Mouse (Mus musculus): ENCODE results near the gene Slc25a24. TPM values are rescaled to one million over a fixed set of nuclear protein-coding genes. Genes with fewer than 3 reads are reported as not detected.

The Slc25a24 gene
- polyA plus RNA-seq, 1 experiment from 2014 or later, result 25.9 TPM

DNA sequence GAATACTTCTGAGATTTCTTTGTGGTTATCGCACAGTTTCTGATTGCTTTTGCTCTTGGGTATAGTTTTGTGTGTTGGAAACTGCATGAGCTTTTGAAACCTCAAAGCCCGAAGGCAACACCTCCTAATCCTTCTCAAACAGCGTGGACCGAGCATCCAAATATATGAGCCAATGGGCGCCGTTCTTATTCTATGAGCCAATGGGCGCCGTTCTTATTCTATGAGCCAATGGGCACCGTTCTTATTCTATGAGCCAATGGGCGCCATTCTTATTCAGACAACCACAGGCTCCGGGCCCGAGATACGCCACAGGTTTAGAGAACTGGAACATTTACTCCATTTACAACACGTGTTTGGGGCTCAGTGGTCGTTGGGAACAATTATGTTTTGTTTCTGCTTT is 11.1 kb downstream of the Slc25a24 start:
- Histone ChIP-seq H3K4me1 (replicated peaks) (no peaks in the 10 kb centered on the region), H3K27ac (no peak overlapping the region), H3K36me3 (peaks cover 29% of the 10 kb centered on the region), H3K4me3 (no peak overlapping the region), H3K27me3 (ENCODE audit: insufficient read depth, poor library complexity, severe bottlenecking) (no peaks in the 10 kb centered on the region), H3K9me3 (peaks cover 9% of the 10 kb centered on the region; the same call in 1 of the 2 replicates)
- DNase-seq (ENCODE audit: low spot score), result no peak
- 94% methylated on average over 15 of the region's 15 CpGs for WGBS

DNA sequence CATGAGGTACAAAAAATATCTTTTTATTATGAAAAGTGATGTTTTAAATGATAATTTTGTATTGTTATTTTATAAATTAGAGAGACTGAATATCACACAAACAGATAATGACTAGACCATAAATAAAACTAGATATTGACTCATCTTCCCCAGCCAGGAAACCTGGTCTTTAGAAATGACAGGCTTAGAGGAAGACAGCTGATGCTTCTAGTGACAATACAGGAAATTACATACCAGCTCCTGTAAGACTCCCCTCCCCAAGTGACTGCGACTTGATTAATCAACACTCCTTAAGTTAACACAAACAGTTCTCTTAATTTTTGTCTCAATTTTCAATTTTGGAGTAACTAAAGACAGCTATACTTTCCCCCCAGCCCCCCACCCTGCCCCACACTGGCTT is 12.4 kb downstream of the Slc25a24 start:
- no peak for DNase-seq (ENCODE audit: low spot score)
- Histone ChIP-seq H3K27me3 (ENCODE audit: insufficient read depth, poor library complexity, severe bottlenecking) (no peaks in the 10 kb centered on the region), H3K9me3 (peaks cover 9% of the 10 kb centered on the region; the same call in 1 of the 2 replicates), H3K4me3 (no peak overlapping the region), H3K36me3 (peaks cover 29% of the 10 kb centered on the region), H3K4me1 (replicated peaks) (no peaks in the 10 kb centered on the region), H3K27ac (no peak overlapping the region)
- WGBS, result 89% methylated on average over 1 of the region's 1 CpGs

DNA sequence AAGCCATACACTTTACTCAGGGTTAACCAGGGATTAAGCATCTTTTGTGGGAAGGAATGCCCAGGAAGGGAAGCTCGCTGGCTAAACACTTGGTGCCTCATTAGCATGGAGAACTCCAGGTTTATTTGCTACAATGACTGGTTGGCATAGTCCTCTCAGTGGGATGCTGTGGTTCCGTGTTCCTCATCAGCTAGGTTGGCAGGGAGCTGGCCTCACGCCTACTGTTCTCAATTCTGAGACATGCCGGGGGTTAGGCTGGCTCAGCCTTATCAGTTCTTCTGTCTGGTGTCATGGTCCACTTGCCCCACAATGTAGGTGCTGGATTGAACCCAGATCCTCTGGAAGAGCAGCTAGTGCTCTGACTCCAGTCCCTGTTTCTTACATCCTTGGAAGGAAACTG is 29.6 kb downstream of the Slc25a24 start:
- Histone ChIP-seq H3K36me3 (0 out of 2 replicates have a peak, but pooled peaks cover 4% of the 10 kb centered on the region), H3K9me3 (no peaks in the 10 kb centered on the region), H3K4me3 (no peak overlapping the region), H3K27ac (no peak overlapping the region), H3K27me3 (ENCODE audit: insufficient read depth, poor library complexity, severe bottlenecking) (no peaks in the 10 kb centered on the region), H3K4me1 (replicated peaks) (no peaks in the 10 kb centered on the region)
- DNase-seq (ENCODE audit: low spot score), result no peak
- 85% methylated on average over 4 of the region's 4 CpGs for WGBS

DNA sequence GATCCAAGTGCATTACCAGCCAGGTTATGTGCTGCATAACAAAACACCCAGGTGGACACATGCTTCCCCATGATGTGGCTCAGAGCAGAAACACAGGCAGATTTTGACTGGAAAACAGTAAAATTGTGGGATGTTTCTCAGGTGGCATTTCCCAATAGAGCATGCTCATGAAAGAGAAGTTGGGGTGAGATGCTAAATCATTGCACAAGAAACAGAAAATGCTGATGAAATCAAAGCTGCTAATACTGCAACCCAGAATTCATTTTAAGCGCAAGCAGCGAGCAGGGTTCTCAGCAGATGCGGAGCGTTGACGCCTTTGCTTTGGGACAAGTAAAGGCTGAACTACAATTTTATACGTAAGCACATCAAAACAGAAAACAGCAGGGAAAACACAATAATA is 30.5 kb downstream of the Slc25a24 start:
- 0 out of 2 replicates have a peak, but pooled peaks cover 4% of the 10 kb centered on the region for H3K36me3 ChIP-seq
- no peaks in the 10 kb centered on the region for H3K27me3 ChIP-seq (ENCODE audit: insufficient read depth, poor library complexity, severe bottlenecking)
- WGBS, result 94% methylated on average over 6 of the region's 6 CpGs
- no peak overlapping the region for H3K27ac ChIP-seq
- DNase-seq (ENCODE audit: low spot score), result no peak
- H3K4me1 ChIP-seq (replicated peaks), result no peaks in the 10 kb centered on the region
- H3K9me3 ChIP-seq, result no peaks in the 10 kb centered on the region
- H3K4me3 ChIP-seq, result no peak overlapping the region

DNA sequence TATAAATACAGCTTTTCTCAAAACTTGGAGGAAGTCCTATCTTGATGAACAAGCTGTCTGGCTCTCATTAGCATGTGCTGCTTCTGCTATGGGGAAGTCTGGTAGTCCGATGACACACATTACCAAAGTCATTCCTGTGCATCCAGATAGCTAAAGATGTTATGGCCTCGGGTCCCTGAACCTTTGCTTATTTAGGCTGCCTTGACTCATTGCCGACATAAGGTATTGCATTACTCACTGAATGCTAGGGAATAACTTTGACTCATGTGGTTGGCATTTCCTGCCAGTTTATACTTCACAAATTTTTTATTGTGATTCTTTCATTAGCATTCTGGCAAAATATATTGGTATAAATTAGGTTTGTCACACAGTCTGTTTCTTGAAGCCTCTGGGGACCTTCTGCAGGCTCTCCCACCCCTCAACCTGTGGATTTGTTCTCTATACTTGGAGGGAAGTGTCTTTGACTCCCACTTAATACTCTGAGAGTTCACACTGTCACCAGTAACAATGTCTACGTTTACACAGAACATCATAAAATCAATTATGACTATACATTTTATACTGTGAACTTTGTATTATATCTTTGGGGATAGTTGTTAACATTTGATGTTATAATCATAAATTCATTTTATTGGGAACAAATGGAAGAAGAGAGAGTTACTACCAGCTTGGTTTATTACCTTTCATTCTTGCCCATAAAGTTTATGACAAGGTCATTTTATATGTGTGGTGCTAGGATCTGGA is 33.1 kb downstream of the Slc25a24 start:
- DNase-seq (ENCODE audit: low spot score), result no peak
- no peak overlapping the region for H3K27ac ChIP-seq
- no peaks in the 10 kb centered on the region for H3K9me3 ChIP-seq
- H3K4me1 ChIP-seq (replicated peaks), result no peaks in the 10 kb centered on the region
- H3K4me3 ChIP-seq, result no peak overlapping the region
- H3K36me3 ChIP-seq, result peaks cover 23% of the 10 kb centered on the region
- WGBS, result 92% methylated on average over 4 of the region's 4 CpGs
- no peaks in the 10 kb centered on the region for H3K27me3 ChIP-seq (ENCODE audit: insufficient read depth, poor library complexity, severe bottlenecking)

DNA sequence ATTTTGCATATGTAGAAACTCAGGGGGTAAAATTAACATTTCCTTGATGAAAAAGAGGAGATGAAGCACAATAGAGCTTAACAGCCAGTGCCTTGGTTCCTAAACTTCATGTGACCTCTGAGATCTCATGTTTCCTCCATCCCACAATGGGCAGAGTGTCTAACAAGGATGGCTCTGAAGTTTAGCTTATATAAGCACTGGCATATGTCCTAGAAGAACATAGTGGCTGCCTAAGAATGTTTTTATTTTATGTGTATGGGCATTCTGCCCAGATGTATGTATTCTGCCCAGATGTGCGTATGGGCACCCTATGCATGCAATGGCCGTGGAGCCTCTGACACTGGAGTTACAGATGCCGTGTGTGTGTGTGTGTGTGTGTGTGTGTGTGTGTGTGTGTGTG is 34.5 kb downstream of the Slc25a24 start:
- no peaks in the 10 kb centered on the region for H3K9me3 ChIP-seq
- WGBS, result 90% methylated on average over 3 of the region's 3 CpGs
- no peaks in the 10 kb centered on the region for H3K27me3 ChIP-seq (ENCODE audit: insufficient read depth, poor library complexity, severe bottlenecking)
- DNase-seq (ENCODE audit: low spot score), result no peak
- no peak overlapping the region for H3K4me3 ChIP-seq
- H3K36me3 ChIP-seq, result peaks cover 23% of the 10 kb centered on the region
- H3K4me1 ChIP-seq (replicated peaks), result no peaks in the 10 kb centered on the region
- no peak overlapping the region for H3K27ac ChIP-seq

DNA sequence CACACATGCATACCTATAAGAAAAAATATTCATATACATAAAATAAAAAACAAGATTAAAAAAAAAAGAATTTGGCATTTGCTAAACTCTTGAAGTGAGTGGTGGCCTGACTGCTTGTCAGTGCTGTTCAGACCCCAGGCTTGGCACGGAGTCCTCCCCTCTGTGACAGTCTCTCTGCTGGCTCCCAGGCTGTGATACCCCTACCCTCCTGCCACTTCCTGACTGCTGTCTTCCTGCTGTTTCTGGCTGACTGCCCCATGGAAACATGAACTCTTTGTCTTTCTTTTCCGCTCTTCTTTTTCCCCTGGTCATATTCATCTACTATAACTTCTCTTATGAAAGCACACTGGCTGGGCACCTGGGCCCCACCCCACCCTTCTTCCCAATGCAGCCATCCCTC is 41.1 kb downstream of the Slc25a24 start:
- H3K4me1 ChIP-seq (replicated peaks), result no peaks in the 10 kb centered on the region
- WGBS, result 91% methylated on average over 2 of the region's 2 CpGs

DNA sequence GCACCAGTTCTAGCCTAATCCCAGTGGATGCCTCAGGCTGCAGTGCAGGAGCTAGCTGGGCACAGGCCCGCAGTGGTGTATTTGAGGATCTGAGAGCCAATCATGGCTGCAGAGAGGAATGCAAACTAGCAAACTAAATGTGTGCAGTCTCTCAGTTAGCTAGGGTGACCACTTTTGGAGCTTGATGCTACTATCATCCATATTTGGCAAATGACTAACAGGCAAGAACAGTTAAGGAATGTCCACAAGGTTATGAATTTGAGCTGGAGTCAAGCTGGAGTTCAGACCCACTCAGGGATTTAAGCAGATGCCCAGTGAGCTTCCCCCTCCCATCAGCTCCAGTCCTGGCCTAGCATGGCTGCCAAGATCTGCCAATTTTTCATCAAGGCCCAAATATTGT is 41.7 kb downstream of the Slc25a24 start:
- peaks cover 41% of the 10 kb centered on the region for H3K36me3 ChIP-seq
- H3K27me3 ChIP-seq (ENCODE audit: insufficient read depth, poor library complexity, severe bottlenecking), result no peaks in the 10 kb centered on the region
- no peaks in the 10 kb centered on the region for H3K4me1 ChIP-seq (replicated peaks)
- no peak overlapping the region for H3K27ac ChIP-seq
- no peak for DNase-seq (ENCODE audit: low spot score)
- H3K4me3 ChIP-seq, result no peak overlapping the region
- H3K9me3 ChIP-seq, result no peaks in the 10 kb centered on the region
- 83% methylated on average over 1 of the region's 1 CpGs for WGBS

More for the DNA sequence above, 41.1 kb downstream of the Slc25a24 start:
- no peak for DNase-seq (ENCODE audit: low spot score)
- no peak overlapping the region for H3K27ac ChIP-seq
- H3K27me3 ChIP-seq (ENCODE audit: insufficient read depth, poor library complexity, severe bottlenecking), result no peaks in the 10 kb centered on the region
- peaks cover 46% of the 10 kb centered on the region for H3K36me3 ChIP-seq
- H3K4me3 ChIP-seq, result no peak overlapping the region
- H3K9me3 ChIP-seq, result no peaks in the 10 kb centered on the region

DNA sequence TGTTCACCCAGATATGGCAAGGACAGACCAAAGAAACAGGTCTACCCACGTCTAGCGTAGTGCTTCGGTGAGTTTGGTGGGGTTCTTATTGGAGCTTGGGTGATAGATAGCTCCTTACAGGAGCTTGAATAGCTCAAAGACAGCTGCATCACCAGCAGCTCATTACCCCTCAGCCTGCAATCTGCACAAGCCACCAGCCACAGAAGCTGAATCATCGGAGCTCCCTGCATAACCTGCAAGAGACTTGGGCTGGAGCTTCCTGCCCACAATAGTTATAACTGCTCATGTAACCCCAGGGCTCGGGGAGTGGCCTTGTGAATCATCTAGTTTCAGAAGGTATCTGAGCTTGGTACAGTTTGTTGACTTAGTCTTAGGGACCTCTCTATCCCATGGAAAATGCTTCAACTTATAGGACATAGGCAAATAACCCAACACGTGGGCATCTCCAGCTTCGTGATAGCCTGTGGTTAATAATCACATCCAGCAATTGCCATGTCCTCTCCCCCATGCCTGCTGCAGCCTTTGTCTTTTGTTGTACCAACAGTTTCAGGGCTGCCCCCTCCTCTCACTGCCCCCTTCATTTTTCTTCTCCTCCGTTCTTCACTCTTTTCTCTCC is 42.4 kb downstream of the Slc25a24 start:
- Histone ChIP-seq H3K9me3 (no peaks in the 10 kb centered on the region), H3K27ac (no peak overlapping the region), H3K27me3 (ENCODE audit: insufficient read depth, poor library complexity, severe bottlenecking) (no peaks in the 10 kb centered on the region), H3K4me3 (no peak overlapping the region), H3K4me1 (replicated peaks) (no peaks in the 10 kb centered on the region), H3K36me3 (peaks cover 34% of the 10 kb centered on the region)
- WGBS, result 91% methylated on average over 8 of the region's 8 CpGs
- DNase-seq (ENCODE audit: low spot score), result no peak

DNA sequence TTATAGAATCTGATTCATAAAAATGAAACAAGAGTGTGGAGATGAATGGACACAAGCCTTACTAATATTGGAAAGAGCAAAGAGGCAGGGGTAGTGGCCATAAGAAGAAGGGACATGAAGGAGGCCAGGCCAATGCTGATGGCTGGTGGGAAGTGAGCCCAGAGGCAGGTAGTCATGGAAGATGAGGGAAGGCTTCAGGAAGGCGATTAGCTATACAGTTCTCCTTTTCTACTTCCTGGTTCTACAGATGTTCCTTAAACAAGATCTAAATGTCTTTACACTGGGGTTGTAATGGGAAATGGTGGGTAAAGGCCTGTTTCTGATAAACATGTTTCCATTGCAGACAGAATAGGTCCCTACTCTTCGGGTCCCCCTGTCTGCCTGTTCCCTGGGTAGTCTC is 46.2 kb downstream of the Slc25a24 start:
- Histone ChIP-seq H3K4me3 (no peak overlapping the region), H3K36me3 (peaks cover 21% of the 10 kb centered on the region), H3K4me1 (replicated peaks) (no peaks in the 10 kb centered on the region), H3K27me3 (ENCODE audit: insufficient read depth, poor library complexity, severe bottlenecking) (no peaks in the 10 kb centered on the region), H3K9me3 (no peaks in the 10 kb centered on the region), H3K27ac (no peak overlapping the region)
- DNase-seq (ENCODE audit: low spot score), result no peak
- WGBS, result 88% methylated on average over 2 of the region's 2 CpGs

DNA sequence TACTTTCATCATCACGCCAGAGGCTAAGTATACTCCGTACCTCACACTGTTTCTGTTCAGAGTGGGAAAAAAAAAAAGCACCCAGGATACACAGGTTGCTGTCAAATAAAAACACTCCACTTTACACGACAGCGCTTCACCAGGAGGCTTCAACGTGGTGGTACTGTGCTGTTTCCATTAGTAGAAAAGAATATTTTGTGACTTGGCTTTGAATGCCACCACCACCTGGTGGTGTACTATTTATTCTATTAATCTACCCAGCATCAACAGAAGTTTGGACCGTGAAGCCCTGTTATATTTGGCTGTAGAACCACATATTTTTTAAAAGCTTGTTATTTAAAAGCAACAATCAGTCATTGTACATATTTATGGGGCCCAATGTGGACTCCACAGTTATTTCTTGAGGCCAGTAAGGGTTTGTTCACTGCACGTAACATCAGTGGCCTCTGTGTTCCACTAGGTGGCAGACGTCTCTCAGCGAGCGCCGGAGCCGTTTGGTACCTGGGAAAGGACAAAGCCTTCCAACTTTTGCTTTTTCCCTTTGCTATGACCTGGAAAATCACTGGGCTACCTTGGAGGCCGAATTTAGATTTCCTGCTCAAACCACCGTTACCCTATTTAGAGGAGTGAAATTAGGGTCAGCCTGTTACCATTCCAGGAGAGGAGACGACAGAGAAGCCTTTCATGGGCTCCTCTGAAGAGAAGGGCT is 48.3 kb downstream of the Slc25a24 start:
- H3K4me1 ChIP-seq (replicated peaks), result no peaks in the 10 kb centered on the region
- no peak overlapping the region for H3K27ac ChIP-seq
- peaks cover 3% of the 10 kb centered on the region for H3K36me3 ChIP-seq
- no peaks in the 10 kb centered on the region for H3K27me3 ChIP-seq (ENCODE audit: insufficient read depth, poor library complexity, severe bottlenecking)
- DNase-seq (ENCODE audit: low spot score), result peak; percentile 68
- H3K9me3 ChIP-seq, result no peaks in the 10 kb centered on the region
- 33% methylated on average over 15 of the region's 15 CpGs for WGBS
- no peak overlapping the region for H3K4me3 ChIP-seq

DNA sequence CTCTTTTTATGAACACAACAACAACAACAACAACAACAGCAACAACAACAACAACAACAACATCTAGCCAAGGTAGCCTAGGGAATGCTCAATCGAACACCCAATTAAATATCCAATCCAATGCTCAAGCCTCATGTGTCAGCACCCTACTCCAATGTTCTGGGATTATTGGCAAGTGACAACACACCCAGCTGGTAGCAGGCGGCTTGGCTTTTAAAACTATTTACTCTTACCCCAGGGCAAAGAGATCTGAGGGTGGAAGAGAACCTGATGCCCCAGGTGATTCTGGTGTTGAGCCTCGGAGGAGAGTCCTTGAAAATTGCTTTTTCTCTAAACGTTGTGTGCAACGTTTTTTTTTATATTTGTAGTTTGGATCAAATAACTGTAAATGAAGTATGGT is 51.4 kb downstream of the Slc25a24 start:
- Histone ChIP-seq H3K36me3 (no peaks in the 10 kb centered on the region), H3K27me3 (ENCODE audit: insufficient read depth, poor library complexity, severe bottlenecking) (no peaks in the 10 kb centered on the region), H3K9me3 (no peaks in the 10 kb centered on the region), H3K4me1 (replicated peaks) (0 out of 2 replicates have a peak, but pooled peaks cover 7% of the 10 kb centered on the region), H3K27ac (no peak overlapping the region), H3K4me3 (no peak overlapping the region)
- WGBS, result 83% methylated on average over 5 of the region's 5 CpGs
- no peak for DNase-seq (ENCODE audit: low spot score)

DNA sequence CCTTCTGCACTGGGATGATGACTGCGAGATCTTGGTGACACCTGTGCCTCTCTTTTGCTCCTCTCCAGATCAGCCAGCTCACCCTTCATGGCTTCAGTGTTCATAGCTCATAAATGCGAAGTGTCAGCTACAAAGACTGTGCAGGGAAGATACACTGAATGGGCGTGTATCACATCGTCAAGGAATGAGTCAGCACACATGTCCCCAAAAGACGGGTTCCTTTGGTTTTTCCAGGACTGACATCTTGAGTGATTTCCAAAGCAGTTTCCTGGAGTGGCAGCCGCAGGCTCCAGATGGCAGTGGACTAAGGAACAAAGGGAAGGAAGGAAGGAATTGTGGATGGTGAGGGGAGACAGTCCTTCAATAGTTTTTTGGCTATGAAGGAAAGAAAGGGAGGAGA is 55.8 kb downstream of the Slc25a24 start:
- 0 out of 2 replicates have a peak, but pooled peaks cover 8% of the 10 kb centered on the region for H3K4me1 ChIP-seq (replicated peaks)
- no peak overlapping the region for H3K27ac ChIP-seq
- H3K36me3 ChIP-seq, result no peaks in the 10 kb centered on the region
- H3K4me3 ChIP-seq, result no peak overlapping the region
- no peaks in the 10 kb centered on the region for H3K27me3 ChIP-seq (ENCODE audit: insufficient read depth, poor library complexity, severe bottlenecking)
- 56% methylated on average over 6 of the region's 6 CpGs for WGBS
- no peak for DNase-seq (ENCODE audit: low spot score)
- no peaks in the 10 kb centered on the region for H3K9me3 ChIP-seq
